Mouse (Mus musculus): ENCODE measurements at regions not wholly inside any gene's neighbourhood (a gene's known extent, or its start where the extent isn't known, plus 50 kb on each side); places are given as distances from the start of the nearest gene placed in this dataset.

GRCm38 (mm10) chr11:19145991-19146390, 127.2 kb upstream of the Meis1 start:
- no peak for DNase-seq

GRCm38 (mm10) chr11:19151026-19151425, 132.2 kb upstream of the Meis1 start:
- no peak for DNase-seq

GRCm38 (mm10) chr11:19153714-19154113, 134.9 kb upstream of the Meis1 start:
- no peak for DNase-seq

GRCm38 (mm10) chr11:19154813-19155616, 136.2 kb upstream of the Meis1 start:
- DNase-seq: no peak

- no peak for DNase-seq
Measured at GRCm38 (mm10) chr11:19155617-19155983, 136.8 kb upstream of the Meis1 start.

GRCm38 (mm10) chr11:19160227-19160626, 141.4 kb upstream of the Meis1 start:
- DNase-seq: no peak

GRCm38 (mm10) chr11:19160669-19161068, 141.9 kb upstream of the Meis1 start:
- DNase-seq: no peak

GRCm38 (mm10) chr11:19170938-19171337, 152.2 kb upstream of the Meis1 start:
- DNase-seq: no peak

- no peak for DNase-seq
Measured at GRCm38 (mm10) chr11:19174305-19175017, 155.7 kb upstream of the Meis1 start.

- no peak for DNase-seq
Measured at GRCm38 (mm10) chr11:19179290-19179689, 160.5 kb upstream of the Meis1 start.

- DNase-seq: no peak
Measured at GRCm38 (mm10) chr11:19189778-19190177, 171.0 kb upstream of the Meis1 start.

- DNase-seq: no peak
Measured at GRCm38 (mm10) chr11:19194464-19194863, 175.7 kb upstream of the Meis1 start.

GRCm38 (mm10) chr11:19197790-19198189, 179.0 kb upstream of the Meis1 start:
- no peak for DNase-seq

GRCm38 (mm10) chr11:19202602-19203517, 184.1 kb upstream of the Meis1 start:
- no peak for DNase-seq

GRCm38 (mm10) chr11:19203518-19203900, 184.7 kb upstream of the Meis1 start:
- no peak for DNase-seq

- DNase-seq: no peak
Measured at GRCm38 (mm10) chr11:19203968-19204367, 185.2 kb upstream of the Meis1 start.

- no peak for DNase-seq
Measured at GRCm38 (mm10) chr11:19204521-19204920, 185.7 kb upstream of the Meis1 start.

- no peak for DNase-seq
Measured at GRCm38 (mm10) chr11:19205174-19205573, 186.4 kb upstream of the Meis1 start.

GRCm38 (mm10) chr11:19219476-19219875, 200.7 kb upstream of the Meis1 start:
- DNase-seq: no peak

GRCm38 (mm10) chr11:19221442-19221841, 202.7 kb upstream of the Meis1 start:
- DNase-seq: no peak

GRCm38 (mm10) chr11:19226756-19227155, 208.0 kb upstream of the Meis1 start:
- DNase-seq: no peak

- DNase-seq: no peak
Measured at GRCm38 (mm10) chr11:19227716-19228115, 208.9 kb upstream of the Meis1 start.

Measured in spleen, adult 18-20 months (tissue).